Mouse (Mus musculus) ES-CJ7 (cell line): ENCODE results near the gene Igdcc3.
"Not testable (repeated sequence)": the region's sequence is repeated elsewhere in the genome, so short reads cannot be mapped to it uniquely, and the experiment has no call there.

ENCODE experiments used
- DNase-seq: peaks from one replicate; pipeline ENCODE4 v3.0.0; 2011; ENCODE audit warnings: low read depth, low spot score

Igdcc3 gene

DNA sequence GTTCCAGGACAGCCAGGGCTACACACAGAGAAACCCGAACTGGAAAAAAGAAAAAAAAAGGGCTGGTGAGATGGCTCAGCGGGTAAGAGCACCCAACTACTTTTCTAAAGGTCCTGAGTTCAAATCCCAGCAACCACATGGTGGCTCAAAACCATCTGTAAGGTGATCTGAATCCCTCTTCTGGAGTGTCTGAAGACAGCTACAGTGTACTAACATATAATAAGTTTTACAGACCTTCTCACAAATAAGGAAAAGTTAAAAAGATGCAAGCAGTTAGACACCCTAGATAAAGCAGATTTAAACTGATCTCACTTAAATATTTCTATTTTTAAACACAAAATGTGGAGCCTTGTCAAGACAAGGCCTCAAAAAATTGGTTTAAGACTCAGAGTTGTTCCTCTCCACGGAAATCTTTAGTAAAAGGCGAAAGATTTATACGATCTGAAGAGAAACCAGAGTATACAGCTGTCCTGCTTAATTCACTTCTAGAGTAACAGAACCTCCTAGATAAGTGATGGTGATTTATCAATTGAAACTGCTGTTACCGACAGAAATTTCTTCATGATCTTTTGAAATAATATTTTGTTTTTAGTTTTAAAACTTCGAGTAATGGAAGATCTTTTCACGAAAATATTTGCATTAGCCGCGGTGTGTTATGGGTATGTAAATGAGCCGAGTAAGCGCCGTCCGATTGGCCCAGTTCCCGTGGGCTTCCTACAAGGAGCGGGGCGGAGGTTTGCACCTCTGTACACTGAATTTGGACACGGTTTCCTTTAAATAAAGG, 60.6 kb downstream of the Igdcc3 start:
- DNase-seq, result peak; percentile 93

DNA sequence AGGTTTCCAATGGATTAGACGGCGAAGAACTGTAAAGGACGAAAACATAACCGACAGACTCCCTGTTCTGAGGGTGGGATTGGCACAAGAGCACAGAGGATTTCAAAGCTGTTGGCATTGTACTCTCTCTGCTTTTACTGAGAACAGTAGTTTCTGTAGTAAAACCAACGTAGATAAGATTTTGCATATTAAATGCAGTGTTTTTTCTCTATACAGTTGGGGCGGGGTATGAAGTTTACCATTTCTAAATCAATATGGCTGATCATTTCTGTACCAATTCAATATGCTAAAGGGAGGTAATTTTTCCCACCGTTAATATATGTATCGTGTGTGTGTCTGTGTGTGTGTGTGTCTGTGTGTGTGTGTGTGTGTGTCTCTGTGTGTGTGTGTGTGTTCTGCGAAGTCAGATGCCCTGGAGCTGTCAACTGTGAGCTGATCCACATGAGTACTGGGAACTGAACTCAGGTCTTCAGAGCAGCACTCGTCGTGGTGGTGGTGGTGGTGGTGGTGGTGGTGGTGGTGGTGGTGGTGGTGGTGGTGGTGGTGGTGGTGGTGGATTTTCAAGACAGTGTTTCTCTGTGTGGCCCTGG, 61.3 kb downstream of the Igdcc3 start:
- DNase-seq, result no peak

DNA sequence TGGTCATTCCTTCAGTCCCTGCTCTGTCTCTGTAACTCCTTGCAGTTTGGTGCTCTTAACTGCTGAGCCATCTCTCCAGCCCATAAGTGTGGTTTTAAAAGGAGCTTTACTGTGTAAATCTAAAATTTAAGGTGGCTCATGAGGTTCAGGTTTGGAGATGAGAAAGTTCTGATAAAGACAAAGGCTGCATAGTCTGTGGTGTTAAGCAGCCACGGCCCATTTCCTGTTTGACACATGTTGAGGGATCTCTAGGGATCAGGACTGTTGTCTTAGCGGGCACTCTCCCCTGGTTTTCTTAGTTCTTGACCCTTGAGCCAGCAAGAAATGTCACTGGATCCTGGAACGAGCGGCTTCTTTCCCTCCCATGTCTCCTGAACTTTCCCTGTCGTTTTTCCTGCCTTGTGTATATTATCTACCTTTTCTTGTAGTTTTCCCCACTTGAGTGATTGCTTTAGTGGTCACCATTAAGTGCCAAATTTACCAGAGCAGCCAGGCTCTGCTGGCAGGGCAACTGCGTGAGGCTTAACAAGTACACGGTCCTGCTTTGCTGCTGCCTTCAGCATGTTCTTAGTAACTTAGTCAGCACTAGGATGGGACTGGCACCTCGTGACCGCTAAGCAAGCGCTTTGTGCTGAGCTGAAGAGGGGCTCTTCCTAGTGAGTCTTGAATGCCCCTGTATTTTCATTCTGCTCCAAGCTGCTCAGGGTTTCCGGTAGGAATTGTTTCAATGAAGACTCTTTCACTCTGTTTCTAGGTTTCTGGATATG, 64.2 kb downstream of the Igdcc3 start:
- no peak for DNase-seq

DNA sequence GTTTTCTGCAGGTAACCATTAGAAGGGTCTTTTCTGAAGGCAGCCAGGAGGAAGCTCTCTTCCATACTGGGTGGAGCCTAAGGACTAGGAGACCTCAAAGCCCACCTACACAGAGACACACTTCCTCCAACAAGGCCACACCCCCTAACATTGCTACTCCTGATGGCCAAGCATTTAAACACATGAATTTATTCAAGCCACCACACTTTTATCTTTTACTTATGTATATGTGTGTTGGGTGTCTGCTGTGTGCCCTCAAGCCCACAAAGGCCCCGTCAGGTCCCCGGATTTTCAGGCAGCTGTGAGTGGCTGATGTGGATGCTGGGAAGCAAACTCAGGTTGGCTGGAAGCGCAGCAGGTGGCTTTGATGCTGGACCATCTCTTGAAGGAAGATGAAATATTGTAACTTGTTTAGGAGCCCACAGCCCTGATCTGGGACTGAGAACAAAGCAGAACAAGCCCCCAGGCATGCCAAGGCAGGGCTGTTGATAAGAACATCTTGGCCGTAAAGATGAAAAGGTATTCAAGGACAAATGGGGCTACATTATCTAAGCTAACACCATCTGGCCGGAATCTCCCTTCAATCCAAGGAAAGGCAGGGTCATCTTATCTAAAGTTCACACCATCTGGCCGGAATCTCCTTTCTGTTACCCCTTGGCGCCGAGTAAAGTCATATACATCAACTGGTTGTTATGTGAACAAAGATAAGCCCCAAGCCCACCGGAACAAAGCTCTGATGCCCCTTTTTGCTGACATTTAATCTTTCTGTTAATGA, 66.2 kb downstream of the Igdcc3 start:
- not testable (repeated sequence) for DNase-seq

DNA sequence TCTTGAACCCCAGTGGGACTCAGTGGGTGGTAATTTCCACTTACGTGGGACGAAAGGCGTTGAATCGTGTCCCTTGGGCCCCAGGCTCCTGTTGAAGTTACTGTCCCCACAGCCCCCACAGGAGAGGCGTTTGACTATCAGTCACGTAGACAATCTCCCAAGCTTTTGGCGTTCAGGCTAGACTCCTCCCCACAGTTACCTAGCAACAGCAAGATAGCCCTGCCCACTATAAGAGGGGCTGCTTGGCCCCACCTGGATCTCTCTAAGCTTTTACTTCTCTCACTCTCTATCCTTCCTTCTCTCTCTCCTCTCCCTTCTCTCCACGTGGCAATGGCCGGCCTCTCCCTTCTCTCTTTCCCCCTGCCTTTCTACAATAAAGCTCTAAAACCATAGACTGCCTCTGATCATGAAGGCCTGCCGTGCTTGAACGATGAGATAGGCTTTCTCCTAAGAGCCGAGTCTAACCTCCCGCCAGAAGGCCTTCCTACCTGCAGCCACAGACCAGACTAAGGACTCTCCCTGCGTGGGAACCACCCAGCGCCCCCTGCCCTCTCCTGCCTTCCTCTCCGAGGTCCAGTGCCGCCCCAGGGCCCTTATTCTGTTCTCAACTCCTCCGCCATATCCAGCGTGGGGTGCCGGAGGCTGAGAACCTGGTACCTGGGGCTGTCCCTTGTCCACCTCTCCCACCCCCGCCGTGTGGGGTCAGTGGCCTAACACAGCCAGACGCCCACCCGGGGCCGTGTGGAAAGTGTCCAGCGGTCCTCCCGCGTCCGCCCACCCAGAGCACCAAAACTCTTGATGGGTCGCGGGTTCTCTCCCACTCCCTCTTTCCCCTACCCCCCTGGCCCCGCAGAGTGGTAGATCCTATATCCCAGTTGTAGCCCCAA, 67.5 kb downstream of the Igdcc3 start:
- peak; percentile 44 for DNase-seq

DNA sequence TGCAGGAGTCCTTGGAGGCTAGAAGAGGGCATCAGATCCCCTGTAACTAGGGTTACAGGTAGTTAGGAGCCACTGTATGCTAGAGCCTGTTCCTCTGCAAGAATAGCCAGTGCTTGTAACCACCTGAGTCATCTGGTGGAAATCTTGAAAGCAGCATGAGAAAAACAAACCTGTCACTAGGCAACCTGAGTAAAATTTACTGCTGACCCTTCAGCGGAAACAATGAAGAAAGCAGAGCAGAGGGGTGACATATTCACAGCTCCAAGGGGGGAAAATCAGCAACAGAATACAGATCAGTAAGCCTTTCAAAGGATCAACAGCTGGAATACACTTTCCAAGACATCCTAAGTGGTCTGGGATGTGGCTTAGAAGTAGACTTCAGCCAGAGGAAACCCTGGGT, 70.6 kb downstream of the Igdcc3 start:
- DNase-seq, result no peak

DNA sequence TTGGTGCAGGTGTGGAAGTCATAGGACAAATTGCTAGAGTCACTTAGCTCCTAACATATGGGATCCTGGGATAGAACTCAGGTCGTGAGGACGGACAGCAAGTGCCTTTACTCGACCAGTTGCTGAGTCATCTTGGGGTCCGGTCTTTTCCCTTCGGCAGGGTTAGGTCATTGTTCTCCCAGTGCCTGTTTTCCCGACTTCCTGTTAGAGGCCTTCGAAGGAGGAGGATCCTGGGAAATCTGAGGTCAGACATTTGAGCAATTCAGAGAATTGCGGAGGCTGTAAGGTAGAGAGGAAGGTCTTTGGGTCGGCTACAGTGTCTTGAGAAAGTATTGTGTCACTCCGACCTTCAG, 73.4 kb downstream of the Igdcc3 start:
- no peak for DNase-seq

DNA sequence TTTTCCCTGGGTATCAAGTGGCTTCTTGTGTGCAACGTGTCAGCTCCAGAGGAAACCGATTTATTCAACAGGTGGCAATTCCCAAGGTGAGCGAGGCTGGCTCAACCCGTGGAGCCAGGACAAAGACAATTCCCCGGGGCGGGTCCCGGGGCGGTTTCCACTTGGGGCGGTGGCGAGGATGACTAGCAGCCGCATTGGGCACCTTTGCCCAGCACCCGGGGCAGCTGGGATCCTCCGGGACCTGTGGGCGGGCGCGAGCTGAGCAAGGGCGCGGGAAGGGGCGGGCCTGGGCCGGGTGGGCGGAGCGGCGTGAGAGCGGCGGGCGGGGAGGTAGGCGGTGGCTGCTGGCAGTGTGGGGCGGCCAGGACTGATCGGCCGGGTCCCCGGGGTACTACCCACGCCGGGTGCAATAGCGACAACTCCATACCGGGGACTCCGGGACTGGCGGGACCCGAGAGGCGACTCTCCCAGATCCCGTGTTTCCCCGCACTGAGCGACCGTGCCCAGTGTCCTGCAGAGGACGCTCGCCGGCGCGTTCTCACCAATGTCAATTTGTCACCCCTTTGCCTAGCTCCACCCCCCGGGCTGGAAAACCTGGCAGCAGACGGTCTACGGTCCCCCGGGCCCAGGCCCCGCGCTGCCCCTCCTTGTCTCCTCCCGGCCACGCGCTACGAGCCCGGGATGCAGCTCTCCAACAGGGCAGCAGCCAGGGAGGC, 73.9 kb downstream of the Igdcc3 start:
- peak; percentile 87 for DNase-seq

DNA sequence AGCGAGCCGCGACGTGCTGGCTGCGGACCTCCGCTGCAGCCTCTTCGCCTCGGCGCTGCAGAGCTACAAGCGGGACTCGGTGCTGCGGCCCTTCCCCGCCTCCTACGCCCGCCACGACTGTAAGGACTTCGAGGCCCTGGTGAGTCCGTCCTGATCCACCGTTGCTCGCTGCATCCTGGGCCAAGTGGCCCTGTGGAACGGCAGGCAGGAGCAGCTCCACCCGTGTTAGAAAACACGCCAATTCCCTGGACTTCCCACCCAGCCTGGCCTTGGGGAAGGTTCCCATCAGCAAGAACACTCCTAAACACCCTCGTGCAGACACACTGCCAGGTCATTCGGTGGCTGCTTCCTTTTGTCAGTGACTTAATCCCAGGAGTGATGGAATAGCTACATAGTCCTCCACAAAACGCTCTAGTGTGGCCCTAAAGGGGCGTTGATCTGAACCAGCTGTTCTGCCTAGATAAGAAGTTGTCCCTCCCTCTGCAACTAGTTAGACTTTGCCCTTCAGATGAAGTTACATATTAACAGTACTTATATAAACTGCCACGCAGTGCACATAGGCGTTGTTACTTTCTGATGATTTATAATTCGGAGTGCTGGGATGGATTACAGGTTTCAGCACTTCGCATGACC, 74.6 kb downstream of the Igdcc3 start:
- DNase-seq, result no peak

DNA sequence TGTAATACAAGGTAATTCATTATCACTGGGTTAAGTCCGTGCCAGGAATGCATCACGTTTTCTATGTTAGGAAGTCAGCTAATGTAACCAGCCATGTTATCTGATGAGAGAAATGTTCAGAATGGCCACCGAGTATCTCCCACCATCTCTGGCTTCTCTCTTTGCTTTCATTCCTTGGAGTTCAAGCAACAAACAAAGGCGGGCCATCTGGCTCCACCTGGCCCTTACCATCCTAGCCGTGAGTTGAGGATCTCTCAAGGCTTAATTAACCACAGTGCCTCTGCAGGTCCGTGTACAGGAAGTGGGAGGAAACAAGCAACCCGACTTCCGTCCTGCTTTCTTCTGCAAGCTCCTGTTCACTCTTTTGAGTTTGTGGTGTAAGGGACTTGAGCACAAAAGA, 76.0 kb downstream of the Igdcc3 start:
- DNase-seq, result no peak

DNA sequence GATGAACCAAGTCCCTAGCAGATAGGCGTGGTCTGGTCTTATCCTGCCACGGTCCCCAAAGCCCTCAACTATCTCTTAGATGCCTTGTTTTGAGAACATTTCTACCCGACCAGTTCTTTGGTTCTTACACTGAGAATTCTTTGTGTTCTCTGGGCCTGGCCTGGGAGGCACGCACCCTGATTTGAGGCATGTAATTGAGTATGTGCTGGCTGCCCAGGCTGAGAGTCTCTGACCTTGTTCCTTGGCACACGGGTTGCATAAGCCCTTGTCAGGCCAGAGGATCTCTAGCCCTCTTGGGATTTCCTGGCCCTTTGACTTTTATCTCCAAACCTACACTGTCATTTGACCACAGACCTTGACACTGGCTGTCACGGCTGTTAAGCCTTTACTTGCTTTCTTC, 76.7 kb downstream of the Igdcc3 start:
- no peak for DNase-seq

DNA sequence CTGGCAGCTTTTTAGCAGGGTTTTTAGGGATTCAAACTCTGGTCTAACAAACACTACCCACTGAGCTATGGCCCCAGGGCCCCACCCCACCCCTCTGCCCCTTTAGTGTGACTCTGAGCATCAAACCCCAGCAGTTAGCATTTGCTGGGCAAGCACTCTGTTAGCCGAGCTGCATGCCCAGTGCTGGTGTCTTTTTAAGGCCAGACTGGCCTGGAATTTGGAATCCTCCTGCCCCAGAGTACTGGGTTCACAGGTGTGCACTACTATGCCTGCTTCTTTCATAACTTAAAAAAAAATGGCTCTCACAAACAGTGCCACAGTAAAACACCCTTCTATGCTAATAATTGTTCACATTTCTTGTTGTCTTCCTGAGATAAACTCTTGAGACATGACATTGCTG, 77.9 kb downstream of the Igdcc3 start:
- DNase-seq, result no peak

DNA sequence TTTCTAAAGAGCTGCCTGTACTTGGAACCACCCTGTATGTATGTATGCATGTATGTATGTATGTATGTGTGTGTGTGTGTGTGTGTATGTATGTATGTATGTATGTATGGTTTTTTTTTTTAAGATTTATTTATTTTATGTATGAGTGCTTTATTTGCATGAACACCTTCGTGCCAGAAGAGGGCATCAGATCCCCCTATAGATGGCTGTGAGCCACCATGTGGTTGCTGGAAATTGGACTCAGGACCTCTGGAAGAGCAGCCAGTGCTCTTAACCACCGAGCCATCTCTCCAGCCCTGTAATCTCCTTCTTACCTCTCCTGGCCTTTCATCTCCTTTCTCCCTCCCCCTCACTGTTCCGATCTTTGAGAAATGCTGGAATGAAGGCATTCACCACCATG, 79.4 kb downstream of the Igdcc3 start:
- not testable (repeated sequence) for DNase-seq

DNA sequence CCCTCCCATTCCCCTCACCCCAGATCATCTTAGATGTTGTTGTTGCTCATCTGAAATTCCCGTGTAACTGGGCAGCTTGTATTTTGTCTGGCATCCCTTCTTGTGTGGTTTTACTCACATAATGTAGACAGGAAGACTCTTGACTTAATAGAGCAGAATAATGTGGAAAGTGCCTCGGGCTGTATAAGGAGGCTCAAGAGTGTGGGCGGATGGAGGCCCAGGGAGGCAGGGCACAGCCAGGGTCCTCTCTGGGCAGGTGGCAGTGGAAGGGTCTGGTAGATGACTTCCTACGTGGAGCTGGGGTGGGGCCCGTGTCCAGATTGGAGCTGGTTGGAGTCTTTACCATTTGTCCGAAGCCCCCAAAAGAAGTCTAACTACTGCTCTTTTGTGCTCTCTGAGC, 82.9 kb downstream of the Igdcc3 start:
- no peak for DNase-seq

DNA sequence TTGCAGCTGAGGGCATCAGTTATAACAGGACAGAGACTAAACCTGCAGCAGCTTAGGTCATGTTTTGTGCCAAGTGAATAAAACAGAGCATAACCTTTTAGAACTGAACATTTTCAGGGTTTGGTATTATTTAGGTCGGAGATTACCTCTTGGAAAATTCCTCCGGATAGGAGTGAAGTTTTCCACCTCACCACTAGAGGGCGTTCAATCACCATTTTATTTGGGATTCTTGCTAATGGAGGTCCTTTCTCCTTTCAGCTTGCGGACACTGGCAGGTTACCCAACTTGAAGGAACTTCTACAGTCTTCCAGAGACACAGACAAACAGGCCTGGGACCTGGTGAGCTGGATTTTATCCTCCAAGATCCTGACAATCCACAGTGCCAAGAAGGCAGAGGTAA, 84.8 kb downstream of the Igdcc3 start:
- DNase-seq, result peak; percentile 51

DNA sequence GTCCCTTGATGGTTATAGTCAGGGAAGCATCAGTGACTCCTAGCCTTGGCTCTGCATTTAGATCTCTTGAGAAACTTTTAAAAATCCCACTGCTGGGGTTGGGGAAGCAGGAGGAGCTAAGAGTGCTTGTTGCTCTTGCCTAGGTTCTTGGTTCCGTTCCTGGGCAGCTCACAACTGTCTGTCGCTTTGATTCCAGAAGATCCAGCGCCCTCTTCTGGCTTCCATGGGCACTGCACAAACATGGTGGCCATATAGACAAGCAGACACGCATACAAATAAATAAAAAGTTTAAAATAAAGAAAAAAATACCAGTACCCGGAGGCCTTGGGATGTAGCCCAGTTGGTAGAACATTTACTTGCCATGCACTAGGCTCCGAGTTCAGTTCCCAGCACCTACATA, 89.3 kb downstream of the Igdcc3 start:
- DNase-seq, result no peak

DNA sequence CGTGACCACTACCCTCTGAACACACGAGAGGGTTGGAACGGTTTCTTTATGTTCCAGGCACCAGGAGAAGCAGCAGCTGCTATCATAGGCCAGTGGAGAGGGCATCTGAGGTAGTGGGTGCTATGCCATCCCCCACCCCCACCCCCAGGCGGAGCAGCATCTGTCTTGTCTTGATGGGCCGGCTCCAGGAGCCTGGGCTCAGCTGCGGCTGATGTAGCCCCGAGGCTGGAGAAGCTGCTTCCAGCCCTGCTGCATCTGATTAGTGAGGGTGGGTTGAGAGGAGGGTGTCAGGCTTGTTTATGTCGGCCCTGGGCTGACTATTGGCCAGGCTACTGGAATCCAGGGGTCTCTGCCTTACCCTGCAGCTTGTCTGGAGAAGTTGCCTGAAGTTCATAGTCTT, 90.3 kb downstream of the Igdcc3 start:
- DNase-seq, result no peak

DNA sequence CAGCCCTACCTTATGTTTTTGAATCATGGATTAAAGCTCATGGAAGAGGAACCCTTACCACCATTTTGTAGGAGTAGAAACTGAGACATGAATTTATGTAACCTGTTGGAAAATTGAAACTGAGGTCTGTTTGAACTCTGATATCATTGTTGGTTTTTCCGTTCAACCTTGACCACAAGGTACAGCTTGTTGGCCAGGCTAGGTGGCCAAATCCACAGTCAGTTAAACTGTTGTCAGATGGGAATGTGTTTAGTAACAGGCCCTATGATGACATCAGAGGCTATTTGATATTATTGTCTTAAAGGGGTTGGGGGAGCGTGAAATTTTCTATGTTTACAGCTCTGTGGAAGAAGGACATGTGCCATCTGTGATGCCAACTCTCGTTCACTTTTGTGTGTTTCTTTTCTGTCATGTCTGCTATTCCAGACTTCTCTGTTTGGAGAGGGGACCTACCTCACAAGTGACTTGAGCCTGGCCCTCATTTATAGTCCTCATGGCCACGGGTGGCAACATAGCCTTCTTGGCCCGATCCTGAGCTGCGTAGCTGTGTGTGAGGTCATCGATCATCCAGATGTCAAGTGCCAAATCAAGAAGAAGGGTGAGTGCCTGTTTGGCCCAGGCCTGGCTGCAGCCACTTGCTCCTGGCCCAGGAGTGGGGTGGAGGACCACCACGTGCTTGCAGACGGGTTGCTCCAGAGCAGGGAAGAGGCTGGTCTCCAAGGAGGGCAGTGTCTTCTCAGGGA, 92.4 kb downstream of the Igdcc3 start:
- no peak for DNase-seq

DNA sequence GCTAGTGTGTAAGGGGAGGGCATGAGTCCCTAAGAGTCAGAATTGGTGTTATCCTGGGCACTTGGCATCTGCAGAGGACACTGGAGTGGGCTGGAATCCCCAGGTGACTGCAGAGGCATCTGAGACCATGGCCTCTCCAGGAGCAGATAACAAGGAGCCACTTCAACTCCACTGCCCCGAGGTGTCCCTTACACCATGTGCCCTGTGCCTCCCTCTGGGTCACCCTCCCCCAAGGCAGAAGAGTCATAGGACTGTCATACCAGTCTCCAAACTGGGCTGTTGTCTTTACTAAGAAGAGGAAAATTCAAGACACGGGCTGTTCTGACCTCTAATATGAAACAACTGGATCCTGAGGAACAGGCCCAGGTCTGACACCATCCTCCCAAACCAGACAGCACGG, 93.7 kb downstream of the Igdcc3 start:
- no peak for DNase-seq
